Mouse (Mus musculus): ENCODE measurements around the gene Slc26a6. TPM values are rescaled to one million over a fixed set of nuclear protein-coding genes. Genes with fewer than 3 reads are reported as not detected.

Slc26a6 gene
- polyA plus RNA-seq (2017; shearing (Covaris generic)), result 1 to 10 TPM; 6.0 to 9.3 TPM

GRCm38 (mm10) chr9:108852976-108853375 is at the start of gene Slc26a6:
Slc26a6 (plus strand) TSS chr9:108853283.
- ATAC-seq, result no peak

GRCm38 (mm10) chr9:108805768-108806167 is 47.3 kb upstream of the Slc26a6 start:
- ATAC-seq, result no peak

- ATAC-seq, result no peak
Measured at GRCm38 (mm10) chr9:108806379-108806778, 46.7 kb upstream of the Slc26a6 start.

- no peak for ATAC-seq
Measured at GRCm38 (mm10) chr9:108806831-108807230, 46.3 kb upstream of the Slc26a6 start.

GRCm38 (mm10) chr9:108807674-108808073 is 45.4 kb upstream of the Slc26a6 start:
- ATAC-seq, result no peak

GRCm38 (mm10) chr9:108808163-108808665 is 44.9 kb upstream of the Slc26a6 start, which contains the start of gene Nckipsd:
Nckipsd (plus strand) TSS chr9:108808368.
- ATAC-seq, result peak; percentile 76

- ATAC-seq, result no peak
Measured at GRCm38 (mm10) chr9:108809188-108809587, 43.9 kb upstream of the Slc26a6 start.

GRCm38 (mm10) chr9:108809723-108810122 is 43.4 kb upstream of the Slc26a6 start:
- ATAC-seq, result no peak

GRCm38 (mm10) chr9:108810516-108810915 is 42.6 kb upstream of the Slc26a6 start:
- no peak for ATAC-seq

GRCm38 (mm10) chr9:108815557-108815956 is 37.5 kb upstream of the Slc26a6 start:
- ATAC-seq, result no peak

- no peak for ATAC-seq
Measured at GRCm38 (mm10) chr9:108819495-108819894, 33.6 kb upstream of the Slc26a6 start.

GRCm38 (mm10) chr9:108820077-108820476 is 33.0 kb upstream of the Slc26a6 start:
- no peak for ATAC-seq

- ATAC-seq, result no peak
Measured at GRCm38 (mm10) chr9:108824144-108824685, 28.9 kb upstream of the Slc26a6 start.

GRCm38 (mm10) chr9:108824755-108825413 is 28.2 kb upstream of the Slc26a6 start:
- no peak for ATAC-seq

- ATAC-seq, result no peak
Measured at GRCm38 (mm10) chr9:108825820-108826699, 27.0 kb upstream of the Slc26a6 start, which contains the start of gene Celsr3. Celsr3 (plus strand) TSS chr9:108826320.

GRCm38 (mm10) chr9:108826700-108827340 is 26.3 kb upstream of the Slc26a6 start:
- ATAC-seq, result peak; percentile 36

- ATAC-seq, result no peak
Measured at GRCm38 (mm10) chr9:108827454-108827853, 25.6 kb upstream of the Slc26a6 start.

- ATAC-seq, result no peak
Measured at GRCm38 (mm10) chr9:108827906-108828305, 25.2 kb upstream of the Slc26a6 start.

GRCm38 (mm10) chr9:108831637-108832036 is 21.4 kb upstream of the Slc26a6 start:
- no peak for ATAC-seq

GRCm38 (mm10) chr9:108832390-108833108 is 20.5 kb upstream of the Slc26a6 start:
- peak; percentile 87 for ATAC-seq

- ATAC-seq, result no peak
Measured at GRCm38 (mm10) chr9:108842989-108843388, 10.1 kb upstream of the Slc26a6 start.

- no peak for ATAC-seq
Measured at GRCm38 (mm10) chr9:108845390-108845789, 7.7 kb upstream of the Slc26a6 start.
